Mouse (Mus musculus) frontal cortex, postnatal 14 days (tissue): ENCODE data around the gene Shoc2.
A peak's percentile ranks its signal among the peaks of the same experiment; 100 is the strongest.
"Not testable (repeated sequence)": the region's sequence is repeated elsewhere in the genome, so short reads cannot be mapped to it uniquely, and the experiment has no call there.

Source experiments
- DNase-seq, 2 experiments: peaks; one replicate each; pipeline ENCODE4 v3.0.0; 2022; ENCODE audit warnings: low spot score in 2 of 2

Gene Shoc2

GRCm38 (mm10) chr19:53933050-53933449, 11.1 kb upstream of the Shoc2 start:
- no peak for DNase-seq

GRCm38 (mm10) chr19:53934046-53934445, 10.1 kb upstream of the Shoc2 start:
- DNase-seq: no peak

- DNase-seq: no peak
Observed at GRCm38 (mm10) chr19:53939467-53939866, 4.6 kb upstream of the Shoc2 start.

- DNase-seq: no peak
Observed at GRCm38 (mm10) chr19:53941139-53941538, 3.0 kb upstream of the Shoc2 start.

- no peak for DNase-seq
Observed at GRCm38 (mm10) chr19:53942342-53942741, 1.8 kb upstream of the Shoc2 start.

- no peak for DNase-seq
Observed at GRCm38 (mm10) chr19:53944786-53945169, 672 bp downstream of the Shoc2 start.

- DNase-seq: peak; percentile 23 to 35
Observed at GRCm38 (mm10) chr19:53945171-53946042, 1.3 kb downstream of the Shoc2 start.

GRCm38 (mm10) chr19:53957513-53957912, 13.4 kb downstream of the Shoc2 start:
- no peak for DNase-seq

GRCm38 (mm10) chr19:53962511-53962910, 18.4 kb downstream of the Shoc2 start:
- no peak for DNase-seq

GRCm38 (mm10) chr19:53964347-53964746, 20.2 kb downstream of the Shoc2 start:
- not testable (repeated sequence) for DNase-seq

GRCm38 (mm10) chr19:53964910-53965633, 21.0 kb downstream of the Shoc2 start:
- no peak for DNase-seq

- no peak for DNase-seq
Observed at GRCm38 (mm10) chr19:53969226-53969625, 25.1 kb downstream of the Shoc2 start.

GRCm38 (mm10) chr19:53971938-53972337, 27.8 kb downstream of the Shoc2 start:
- DNase-seq: no peak

GRCm38 (mm10) chr19:53973656-53974055, 29.6 kb downstream of the Shoc2 start:
- DNase-seq: no peak

- no peak for DNase-seq
Observed at GRCm38 (mm10) chr19:53982041-53982440, 37.9 kb downstream of the Shoc2 start.

- DNase-seq: no peak
Observed at GRCm38 (mm10) chr19:53983336-53983735, 39.2 kb downstream of the Shoc2 start.

GRCm38 (mm10) chr19:53984628-53985027, 40.5 kb downstream of the Shoc2 start:
- no peak for DNase-seq

GRCm38 (mm10) chr19:53990538-53990937, 46.4 kb downstream of the Shoc2 start:
- DNase-seq: no peak

GRCm38 (mm10) chr19:53993860-53994259, 49.8 kb downstream of the Shoc2 start:
- DNase-seq: no peak

- DNase-seq: no peak
Observed at GRCm38 (mm10) chr19:53994276-53994675, 50.2 kb downstream of the Shoc2 start.

- DNase-seq: no peak
Observed at GRCm38 (mm10) chr19:54010973-54011372, 66.9 kb downstream of the Shoc2 start.

- DNase-seq: no peak
Observed at GRCm38 (mm10) chr19:54014999-54015398, 70.9 kb downstream of the Shoc2 start.

- no peak for DNase-seq
Observed at GRCm38 (mm10) chr19:54015503-54015902, 71.4 kb downstream of the Shoc2 start.
